ENCODE assay signal across 17 mouse cellular contexts in the genomic region with DNA sequence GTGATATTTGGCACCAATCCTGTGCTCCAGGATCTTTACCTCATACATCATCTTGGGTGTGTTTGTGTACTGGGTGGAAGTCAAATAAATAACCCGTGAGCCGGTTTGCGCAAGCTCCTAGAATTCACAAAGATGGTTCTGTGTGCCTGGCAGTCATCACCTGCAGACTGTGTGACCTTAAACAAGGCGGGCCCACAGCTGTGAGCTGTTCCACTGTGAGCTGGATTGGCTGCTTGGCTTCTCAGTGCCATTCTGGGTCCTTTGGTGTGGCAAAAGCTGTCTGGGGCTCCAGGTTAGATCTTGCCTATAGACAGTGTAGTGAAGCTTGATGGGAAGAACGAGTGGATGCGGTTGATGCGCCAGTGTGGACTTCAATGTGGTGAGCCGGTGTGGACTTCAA. TPM values are rescaled to one million over a fixed set of nuclear protein-coding genes. Genes with fewer than 3 reads are reported as not detected.
DNase-seq lines count a peak whose midpoint lies in the region; ATAC-seq lines count a peak whose summit lies in the region.
"Had no signal": no experiment of that assay in that cellular context is flagged by ENCODE, and none has a peak within 500 bp of the region (broad histone marks: within the 10 kb centered on the region; RNA-seq: fewer than 3 reads in every experiment).

No protein-coding gene starts in this region.

- 65% methylated on average over 8 of the region's 8 CpGs for WGBS in stomach, embryonic 15.5 days

- H3K4me3 ChIP-seq in stomach, embryonic 15.5 days (replicated peaks) = no peak overlapping the region
- H3K4me3 ChIP-seq: forebrain, embryonic 10.5 days; myocyte had no signal

- H3K4me2 ChIP-seq in stomach, embryonic 15.5 days = no peak overlapping the region
- H3K4me2 ChIP-seq: heart, embryonic 11.5 days; midbrain, embryonic 11.5 days had no signal

- DNase-seq in heart, adult 11 months = peak; percentile 88
- DNase-seq in heart, postnatal 14 days = no peak
- peak; percentile 19 for DNase-seq in lung, postnatal 36 days
- no peak for DNase-seq in lung, postnatal 25 days (ENCODE audit: low spot score)
- peak; percentile 53 to 75 for DNase-seq in thymus, postnatal 36 days
- no peak for DNase-seq in left cerebral cortex, adult 9 months (ENCODE audit: low spot score in 2 of 2)
- DNase-seq: cerebellum, postnatal 14 days; gastrocnemius, postnatal 10 days; heart, postnatal 36 days; spleen, adult 18-20 months had no signal

- H3K27me3 ChIP-seq in stomach, embryonic 15.5 days (replicated peaks) = no peaks in the 10 kb centered on the region

- H3K36me3 ChIP-seq in stomach, embryonic 15.5 days = no peaks in the 10 kb centered on the region
- H3K36me3 ChIP-seq: forebrain, embryonic 10.5 days had no signal

- no peak overlapping the region for H3K9ac ChIP-seq in stomach, embryonic 15.5 days

- H3K9me3 ChIP-seq in stomach, embryonic 15.5 days = no peaks in the 10 kb centered on the region
- H3K9me3 ChIP-seq: forebrain, embryonic 10.5 days had no signal

- no peak for ATAC-seq in stomach, embryonic 15.5 days (ENCODE audit: insufficient read depth, low FRiP score, low read depth)
- ATAC-seq in activated CD4-positive, CD25-positive, alpha-beta regulatory T cell, adult 4 months = no peak

- peaks cover 25% of the 10 kb centered on the region; the same call in 1 of the 2 replicates for H3K4me1 ChIP-seq in stomach, embryonic 15.5 days

- intact Hi-C loops in heart, postnatal 14 days (cut with DNase I) = no loop called here

- H3K27ac ChIP-seq in stomach, embryonic 15.5 days = 0 out of 2 replicates have a peak overlapping the region, but pooled peaks have one; percentile 10
- H3K27ac ChIP-seq: kidney, postnatal 0 days had no signal

RNA-seq across cellular contexts. Expression of a gene that starts 19.6 kb away (rescaled TPM):
- total RNA-seq in heart, postnatal 14 days (2021) = 10 to 100 TPM; 27.4 to 28.4 TPM
- 27.8 and 29.8 TPM in 2 replicates for polyA plus RNA-seq in stomach, embryonic 15.5 days (2015; fragmentation: Nextera tagmentation; extraction: Ambion mirVana)
- polyA plus RNA-seq in activated CD4-positive, CD25-positive, alpha-beta regulatory T cell, adult 4 months (2017; shearing (Covaris generic)) = 10 to 100 TPM; 14.1 to 17.9 TPM

Comparison
In these comparisons a context has a peak if more than half of its experiments do, and no peak if none do; other contexts are left out.
1. DNase-seq: peak in heart, adult 11 months (single experiment), lung, postnatal 36 days (single experiment) and thymus, postnatal 36 days (2 of 2); none in heart, postnatal 14 days (0 of 2), lung, postnatal 25 days (single experiment) and left cerebral cortex, adult 9 months (0 of 2).